Mouse (Mus musculus) midbrain, embryonic 10.5 days (tissue): ENCODE measurements around the gene Clca3a2. TPM values are rescaled to one million over a fixed set of nuclear protein-coding genes. Genes with fewer than 3 reads are reported as not detected.
A peak's percentile ranks its signal among the peaks of the same experiment; 100 is the strongest.
"Not testable (repeated sequence)": the region's sequence is repeated elsewhere in the genome, so short reads cannot be mapped to it uniquely, and the experiment has no call there.

Source experiments
- DNase-seq: peaks from one replicate; pipeline ENCODE4 v3.0.0-alpha.2; 2017; ENCODE audit warnings: low spot score
- H3K27ac ChIP-seq: fragments of 300-500 bp; sonication (generic); replicated peaks from 2 replicates; pipeline ENCODE4 v1.5.1; 2016; ENCODE audit warnings: mild to moderate bottlenecking
- H3K27me3 ChIP-seq: fragments of 300-500 bp; sonication (generic); 2 replicates; pipeline ENCODE4 v1.6.1; 2016; ENCODE audit warnings: low read depth, mild to moderate bottlenecking; ENCODE audit not compliant: poor library complexity, severe bottlenecking
- H3K36me3 ChIP-seq: fragments of 300-500 bp; sonication (generic); 2 replicates; pipeline ENCODE4 v1.6.1; 2016; ENCODE audit warnings: mild to moderate bottlenecking, moderate library complexity
- H3K4me1 ChIP-seq: fragments of 300-500 bp; sonication (generic); 2 replicates; pipeline ENCODE4 v1.6.1; 2016
- H3K4me3 ChIP-seq: fragments of 300-500 bp; sonication (generic); 2 replicates; pipeline ENCODE4 v1.5.1; 2016; ENCODE audit warnings: mild to moderate bottlenecking, moderate library complexity
- H3K9me3 ChIP-seq: fragments of 300-500 bp; sonication (generic); replicated peaks from 2 replicates; pipeline ENCODE4 v1.6.1; 2016; ENCODE audit warnings: mild to moderate bottlenecking
- WGBS: fragments of 180-500 bp; shearing (Covaris S2); methylation state at CpG from one replicate; pipeline ENCODE4 v1.1.7; 2016; 5-methylcytosine and 5-hydroxymethylcytosine counted together
- polyA plus RNA-seq: library from polyadenylated mRNA; unstranded; fragments of >200 nt; fragmentation: Nextera tagmentation; extraction: Ambion mirVana; gene quantifications from 2 replicates; pipeline ENCODE4 v1.2.1, GENCODE M21; 2016

Gene Clca3a2
- not detected in 2 replicates for polyA plus RNA-seq

DNA sequence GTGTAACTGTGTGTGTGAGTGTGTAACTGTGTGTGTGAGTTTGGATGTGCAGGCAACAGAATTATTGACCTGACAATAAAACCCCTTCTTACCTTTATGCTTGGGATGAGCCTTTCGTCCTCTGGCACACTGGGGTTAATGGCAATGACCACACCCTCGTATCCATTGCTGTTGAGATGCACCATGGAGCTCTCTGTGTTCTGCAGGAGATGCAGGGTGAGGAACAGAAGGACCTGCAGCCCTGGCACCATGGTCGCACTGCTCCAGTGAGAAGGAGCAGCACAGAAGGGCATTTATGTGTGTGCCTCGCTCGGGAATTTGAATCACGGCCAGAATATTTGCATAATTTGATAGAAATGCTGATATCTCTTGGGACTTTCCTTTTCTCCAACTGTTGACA, at the start of gene Clca3a2:
TSS of gene Clca3a2 (minus strand) at position 276 of the 400 bp plus-strand sequence.
- H3K27ac ChIP-seq, H3K27me3 ChIP-seq, DNase-seq, H3K36me3 ChIP-seq, H3K9me3 ChIP-seq, H3K4me1 ChIP-seq, H3K4me3 ChIP-seq: not testable (repeated sequence)
- WGBS = 93% methylated on average over 6 of the region's 6 CpGs

DNA sequence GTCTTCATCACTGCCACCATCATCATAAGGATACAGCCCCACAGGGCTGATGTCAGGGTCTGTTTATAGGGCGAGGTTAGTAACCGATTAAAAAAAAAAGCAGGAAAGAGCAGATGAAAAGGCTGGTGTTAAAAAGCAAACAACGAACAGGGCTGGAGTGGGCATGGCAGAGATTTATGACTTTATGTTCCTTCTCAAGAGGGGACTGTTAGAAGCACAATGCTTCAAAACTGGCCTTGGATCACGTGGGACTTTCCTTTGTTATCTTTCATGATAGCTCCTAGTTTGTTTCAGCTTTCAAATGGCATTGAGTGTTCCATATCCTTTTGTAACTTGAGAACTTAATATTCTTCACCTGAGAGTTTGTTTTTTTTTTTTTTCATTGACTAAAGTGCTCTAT, 30.3 kb upstream of the Clca3a2 start:
- Histone ChIP-seq H3K27ac (no peak overlapping the region), H3K4me3 (no peak overlapping the region), H3K4me1 (no peaks in the 10 kb centered on the region), H3K27me3 (no peaks in the 10 kb centered on the region), H3K9me3 (no peaks in the 10 kb centered on the region), H3K36me3 (no peaks in the 10 kb centered on the region)
- WGBS = 81% methylated on average over 4 of the region's 4 CpGs
- no peak for DNase-seq

DNA sequence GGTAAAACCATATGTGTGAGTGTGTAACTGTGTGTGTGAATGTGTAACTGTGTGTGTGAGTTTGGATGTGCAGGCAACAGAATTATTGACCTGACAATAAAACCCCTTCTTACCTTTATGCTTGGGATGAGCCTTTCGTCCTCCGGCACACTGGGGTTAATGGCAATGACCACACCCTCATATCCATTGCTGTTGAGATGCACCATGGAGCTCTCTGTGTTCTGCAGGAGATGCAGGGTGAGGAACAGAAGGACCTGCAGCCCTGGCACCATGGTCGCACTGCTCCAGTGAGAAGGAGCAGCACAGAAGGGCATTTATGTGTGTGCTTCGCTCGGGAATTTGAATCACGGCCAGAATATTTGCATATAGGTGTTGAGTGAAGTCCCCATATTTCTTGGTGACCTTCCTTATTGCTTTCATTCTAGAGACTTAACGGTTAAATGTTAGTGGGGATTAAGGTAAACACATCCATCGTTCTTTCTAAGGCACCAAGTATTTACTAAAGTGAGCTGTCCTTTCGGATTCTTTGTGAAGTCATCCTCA, 29.8 kb upstream of the Clca3a2 start, which contains the start of gene Clca3b:
TSS of gene Clca3b (minus strand) at position 344 of the 543 bp plus-strand sequence.
- H3K4me1 ChIP-seq, DNase-seq, H3K27me3 ChIP-seq, H3K9me3 ChIP-seq, H3K4me3 ChIP-seq, H3K36me3 ChIP-seq, H3K27ac ChIP-seq: not testable (repeated sequence)
- WGBS = 93% methylated on average over 9 of the region's 9 CpGs

DNA sequence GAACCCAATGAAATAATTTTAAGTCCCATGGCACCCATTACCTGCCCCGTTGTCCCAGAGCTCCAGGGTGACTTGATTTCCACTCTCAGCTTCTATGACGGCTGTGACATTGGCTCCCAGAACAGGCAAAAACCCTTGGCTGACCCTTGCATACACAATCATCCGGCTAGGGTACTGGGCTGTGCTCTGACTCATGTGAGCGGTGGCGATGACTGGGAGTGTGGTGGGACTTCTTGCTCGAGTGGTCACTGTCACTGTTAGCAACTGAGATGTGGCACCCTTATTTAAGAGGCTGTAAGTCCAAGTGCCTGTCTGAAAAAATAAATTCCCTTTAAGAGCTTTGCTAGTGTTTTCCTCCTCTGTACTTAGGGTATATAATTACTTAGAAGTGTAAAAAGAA, 8.0 kb upstream of the Clca3a2 start:
- Histone ChIP-seq H3K27ac (no peak overlapping the region), H3K4me3 (no peak overlapping the region), H3K36me3 (no peaks in the 10 kb centered on the region), H3K9me3 (no peaks in the 10 kb centered on the region), H3K27me3 (no peaks in the 10 kb centered on the region), H3K4me1 (no peaks in the 10 kb centered on the region)
- no peak for DNase-seq
- WGBS = 90% methylated on average over 6 of the region's 6 CpGs

DNA sequence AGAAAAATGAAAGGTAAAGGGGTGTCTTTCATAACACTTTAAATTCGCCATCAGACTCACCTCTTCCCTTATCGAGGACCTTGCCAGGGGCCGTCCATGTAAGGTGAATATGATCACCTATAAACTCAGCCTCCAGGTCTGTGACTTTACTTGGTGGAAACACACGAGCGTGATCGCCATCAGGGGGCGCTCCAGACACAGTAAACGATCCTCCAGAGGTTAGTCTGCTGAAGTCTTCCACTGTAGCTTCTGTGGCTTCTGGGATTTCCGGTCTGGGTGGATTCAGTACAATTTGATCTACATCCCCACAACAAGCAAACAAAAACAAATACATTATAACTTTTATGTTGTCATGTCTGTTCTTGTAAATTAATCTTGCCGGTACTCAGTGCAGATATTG, 5.9 kb upstream of the Clca3a2 start:
- WGBS = 25% methylated on average over 10 of the region's 10 CpGs
- Histone ChIP-seq H3K4me1 (no peaks in the 10 kb centered on the region), H3K36me3 (no peaks in the 10 kb centered on the region), H3K4me3 (no peak overlapping the region), H3K9me3 (no peaks in the 10 kb centered on the region), H3K27ac (no peak overlapping the region), H3K27me3 (no peaks in the 10 kb centered on the region)
- DNase-seq = peak; percentile 72

DNA sequence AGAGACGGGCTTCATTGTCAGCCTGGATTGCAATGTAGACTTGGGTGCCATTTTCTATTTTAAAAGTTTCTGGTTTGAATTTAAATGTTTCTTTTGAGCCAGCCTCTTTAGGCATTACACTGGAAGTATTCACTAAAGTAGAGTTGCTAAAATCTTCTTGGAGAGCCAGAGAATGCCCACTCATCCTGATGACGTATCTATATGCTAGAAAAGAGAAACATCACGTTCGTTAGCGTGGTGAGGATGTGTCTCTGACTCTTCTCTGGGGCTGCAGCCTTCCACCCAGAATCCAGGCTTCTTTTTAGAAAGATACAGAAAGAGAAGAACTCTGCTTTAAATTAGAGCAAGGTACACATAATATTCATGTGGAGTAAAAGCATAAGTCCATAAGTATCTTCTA, 4.0 kb upstream of the Clca3a2 start:
- no peaks in the 10 kb centered on the region for H3K4me1 ChIP-seq
- H3K4me3 ChIP-seq = no peak overlapping the region
- H3K9me3 ChIP-seq = no peaks in the 10 kb centered on the region
- DNase-seq = no peak
- 89% methylated on average over 5 of the region's 5 CpGs for WGBS
- no peak overlapping the region for H3K27ac ChIP-seq
- H3K27me3 ChIP-seq = no peaks in the 10 kb centered on the region
- no peaks in the 10 kb centered on the region for H3K36me3 ChIP-seq

DNA sequence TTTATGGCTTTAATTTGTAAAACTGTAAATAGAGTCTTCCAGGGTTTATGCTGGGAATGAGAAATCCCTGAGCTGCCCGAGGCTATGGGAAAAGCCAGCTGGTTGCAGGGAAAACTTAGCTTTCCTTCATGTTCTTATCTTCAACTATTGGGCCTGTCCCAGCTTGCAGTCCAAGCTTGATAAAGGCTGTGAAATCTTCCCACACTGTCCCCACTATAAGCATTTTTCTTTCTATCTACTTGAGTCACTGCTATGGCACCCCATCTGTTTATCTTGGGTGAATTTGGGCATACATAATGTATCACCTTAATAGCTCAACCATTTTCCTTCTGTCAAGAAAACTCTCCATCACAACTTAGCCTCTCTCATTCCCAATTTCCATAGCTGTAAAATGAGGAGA, 1.3 kb upstream of the Clca3a2 start:
- no peak for DNase-seq
- whole genome bisulfite sequencing = 78% methylated on average over 1 of the region's 1 CpGs
- Histone ChIP-seq H3K9me3 (no peaks in the 10 kb centered on the region), H3K4me1 (no peaks in the 10 kb centered on the region), H3K36me3 (no peaks in the 10 kb centered on the region), H3K27ac (no peak overlapping the region), H3K27me3 (no peaks in the 10 kb centered on the region), H3K4me3 (no peak overlapping the region)

DNA sequence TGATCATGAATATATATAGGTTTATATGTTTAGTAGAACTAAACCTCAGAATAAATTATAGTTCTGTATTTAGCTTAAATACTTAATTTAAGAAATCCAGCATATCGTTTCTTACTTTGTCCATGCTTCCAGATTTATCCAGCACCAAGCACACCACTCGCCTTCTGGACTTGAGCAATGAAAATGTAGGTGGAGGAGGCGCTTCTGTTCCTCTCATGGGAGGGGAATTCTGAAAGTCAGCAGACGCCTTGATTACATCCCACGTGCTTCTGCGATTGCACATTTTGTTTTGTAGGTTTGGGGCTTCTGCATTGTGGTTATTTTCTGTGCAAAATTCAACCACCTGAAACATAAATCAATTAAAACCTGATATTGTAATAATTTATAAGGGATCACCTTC, 6.0 kb downstream of the Clca3a2 start:
- H3K4me1 ChIP-seq, H3K9me3 ChIP-seq, H3K36me3 ChIP-seq, H3K4me3 ChIP-seq, H3K27me3 ChIP-seq, H3K27ac ChIP-seq, DNase-seq: not testable (repeated sequence)
- 86% methylated on average over 6 of the region's 6 CpGs for WGBS

DNA sequence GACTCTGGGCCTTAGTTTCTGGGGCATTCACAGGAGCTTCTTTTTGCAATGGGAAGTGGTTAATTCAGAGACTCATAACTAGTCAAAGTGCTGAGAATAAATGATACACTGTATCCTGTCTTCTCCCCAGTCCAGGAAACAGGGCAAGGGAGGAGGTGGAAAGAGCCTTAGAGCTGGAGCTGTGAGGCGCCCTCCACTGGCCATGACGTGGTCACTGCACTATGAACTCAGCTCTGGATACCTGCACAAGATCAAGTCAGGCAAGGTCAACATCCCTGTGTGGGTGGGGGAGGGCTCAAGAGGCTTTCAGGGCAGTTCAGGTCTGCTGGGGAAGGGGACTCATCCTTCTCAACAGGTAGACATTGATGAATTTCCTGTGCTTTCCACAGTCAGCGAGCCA, 7.5 kb downstream of the Clca3a2 start:
- 35% methylated on average over 3 of the region's 3 CpGs for WGBS
- Histone ChIP-seq H3K27ac (no peak overlapping the region), H3K9me3 (no peaks in the 10 kb centered on the region), H3K4me3 (no peak overlapping the region), H3K36me3 (no peaks in the 10 kb centered on the region), H3K27me3 (no peaks in the 10 kb centered on the region), H3K4me1 (no peaks in the 10 kb centered on the region)
- no peak for DNase-seq

DNA sequence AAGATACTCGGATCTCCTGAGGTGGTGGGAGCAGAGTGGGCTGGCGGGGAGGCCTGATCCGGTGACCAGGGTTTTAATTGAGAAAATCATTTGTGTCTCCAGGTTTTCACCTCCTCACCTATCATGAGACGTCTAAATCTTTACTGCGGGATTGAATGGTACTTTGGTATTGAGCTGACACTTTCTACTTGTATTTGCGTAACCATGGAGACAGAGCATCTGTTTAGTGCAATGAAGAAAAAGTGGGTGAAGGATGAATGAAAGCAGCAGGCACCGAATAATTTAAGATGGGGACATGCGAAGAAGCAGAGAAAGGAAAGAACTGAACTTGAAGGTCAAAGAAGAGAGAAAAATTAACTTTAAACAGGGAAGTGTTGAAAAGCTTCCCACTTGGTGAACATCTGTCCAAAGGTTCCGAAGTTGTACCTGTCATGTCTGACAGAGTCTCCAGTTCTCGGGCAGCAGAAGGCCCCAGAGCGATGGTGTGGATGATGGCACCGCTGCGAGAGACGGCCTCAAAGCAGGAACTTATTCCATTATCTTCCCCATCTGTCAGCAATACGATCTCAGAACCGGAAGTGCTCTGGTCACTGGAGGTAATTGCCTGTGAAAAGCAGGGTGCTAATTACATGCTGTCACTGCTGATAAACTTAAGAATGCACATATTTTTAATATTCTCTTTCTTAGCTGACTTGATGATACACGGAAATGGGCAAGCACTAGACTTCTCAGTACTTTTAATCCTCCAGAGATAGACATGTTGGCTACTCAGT, 11.0 kb downstream of the Clca3a2 start:
- WGBS = 80% methylated on average over 15 of the region's 17 CpGs

DNA sequence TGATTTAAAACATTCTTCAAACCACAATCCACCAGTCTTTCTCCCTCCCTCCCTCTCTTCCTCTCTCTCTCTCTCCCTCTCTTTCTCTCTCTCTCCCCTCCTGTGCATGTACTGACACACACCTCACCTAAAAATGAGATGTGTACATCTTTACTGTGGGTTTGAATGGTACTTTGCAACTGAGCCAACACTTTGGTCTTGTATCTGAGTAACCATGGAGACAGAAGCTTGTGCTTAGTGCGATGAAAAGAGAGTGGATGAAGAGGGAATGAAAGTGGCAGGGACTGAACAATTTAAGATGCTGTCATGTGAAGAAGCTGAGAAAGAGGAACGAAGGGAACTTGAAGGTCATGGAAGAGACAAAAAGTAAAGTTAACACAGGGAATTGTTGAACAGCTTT, 12.7 kb downstream of the Clca3a2 start:
- not testable (repeated sequence) for H3K9me3 ChIP-seq, H3K27ac ChIP-seq, DNase-seq, H3K4me3 ChIP-seq, H3K27me3 ChIP-seq, H3K36me3 ChIP-seq, H3K4me1 ChIP-seq
- 75% methylated on average over 2 of the region's 2 CpGs for WGBS

More for the DNA sequence above, 11.0 kb downstream of the Clca3a2 start:
- H3K27ac ChIP-seq, H3K4me1 ChIP-seq, H3K27me3 ChIP-seq, H3K4me3 ChIP-seq, H3K36me3 ChIP-seq, DNase-seq, H3K9me3 ChIP-seq: not testable (repeated sequence)

DNA sequence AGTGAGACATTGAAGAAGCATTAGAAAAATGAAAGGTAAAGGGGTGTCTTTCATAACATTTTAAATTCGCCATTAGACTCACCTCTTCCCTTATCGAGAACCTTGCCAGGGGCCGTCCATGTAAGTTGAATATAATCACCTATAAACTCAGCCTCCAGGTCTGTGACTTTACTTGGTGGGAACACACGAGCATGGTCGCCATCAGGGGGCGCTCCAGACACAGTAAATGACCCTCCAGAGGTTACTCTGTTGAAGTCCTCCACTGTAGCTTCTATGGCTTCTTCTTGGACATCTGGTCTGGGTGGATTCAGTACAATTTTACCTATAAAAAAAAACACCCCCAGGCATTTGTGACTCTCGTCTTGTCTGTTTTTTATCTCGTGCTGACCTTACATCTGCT, 17.4 kb downstream of the Clca3a2 start:
- WGBS = 38% methylated on average over 8 of the region's 8 CpGs
- Histone ChIP-seq H3K27ac (no peak overlapping the region), H3K36me3 (no peaks in the 10 kb centered on the region), H3K9me3 (no peaks in the 10 kb centered on the region), H3K4me1 (no peaks in the 10 kb centered on the region), H3K4me3 (no peak overlapping the region), H3K27me3 (no peaks in the 10 kb centered on the region)
- DNase-seq = peak; percentile 30

DNA sequence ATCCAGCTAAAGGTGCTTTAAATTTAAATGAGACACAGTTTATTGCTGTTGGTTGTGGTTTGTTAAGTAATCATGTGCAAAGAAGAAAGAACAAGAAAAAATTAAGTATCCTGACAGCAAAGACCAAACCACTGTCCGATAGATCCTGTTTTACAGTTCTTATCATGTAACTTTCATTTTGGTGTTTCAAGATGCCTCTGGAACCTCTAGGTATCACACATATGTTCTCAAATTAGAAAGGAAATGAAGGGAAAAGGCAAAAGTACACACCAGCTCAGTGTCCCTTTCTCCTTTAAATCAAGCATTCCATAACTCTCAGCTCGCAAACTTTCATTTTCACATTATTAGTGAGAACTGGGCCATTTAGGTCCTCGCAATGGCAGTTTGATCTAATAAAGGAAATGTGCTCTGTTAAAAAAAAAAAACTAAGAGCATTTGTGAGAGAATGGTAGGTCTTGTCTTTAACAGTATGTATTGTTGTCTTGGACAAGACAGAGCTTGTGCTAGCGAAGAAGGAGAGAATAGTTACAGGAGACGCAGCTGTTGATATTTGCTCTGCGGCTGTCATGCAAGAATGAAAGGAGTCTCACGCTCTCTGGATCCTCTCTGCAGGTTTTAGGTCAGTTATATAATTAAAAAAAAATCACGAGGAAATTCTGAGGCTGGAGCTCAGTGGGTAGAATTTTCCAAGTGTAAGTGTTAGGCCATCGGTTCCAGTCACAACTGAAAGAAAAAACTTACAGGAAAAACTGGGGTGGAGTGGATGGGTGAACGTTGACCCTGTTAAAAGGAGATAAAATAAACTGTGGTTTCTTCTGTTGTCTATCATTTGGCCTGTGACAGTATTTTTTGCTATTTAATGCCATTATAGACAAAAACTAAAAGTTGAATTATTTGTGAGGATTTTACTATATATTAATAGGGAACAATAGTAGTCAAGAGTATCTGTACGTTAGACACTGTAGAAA, 33.8 kb downstream of the Clca3a2 start:
- Histone ChIP-seq H3K4me3 (no peak overlapping the region), H3K27ac (no peak overlapping the region), H3K27me3 (no peaks in the 10 kb centered on the region), H3K9me3 (no peaks in the 10 kb centered on the region), H3K4me1 (no peaks in the 10 kb centered on the region), H3K36me3 (no peaks in the 10 kb centered on the region)
- DNase-seq = no peak
- 90% methylated on average over 11 of the region's 11 CpGs for WGBS
